Mouse (Mus musculus): ENCODE measurements around the gene Gas7.

Gene Gas7

DNA sequence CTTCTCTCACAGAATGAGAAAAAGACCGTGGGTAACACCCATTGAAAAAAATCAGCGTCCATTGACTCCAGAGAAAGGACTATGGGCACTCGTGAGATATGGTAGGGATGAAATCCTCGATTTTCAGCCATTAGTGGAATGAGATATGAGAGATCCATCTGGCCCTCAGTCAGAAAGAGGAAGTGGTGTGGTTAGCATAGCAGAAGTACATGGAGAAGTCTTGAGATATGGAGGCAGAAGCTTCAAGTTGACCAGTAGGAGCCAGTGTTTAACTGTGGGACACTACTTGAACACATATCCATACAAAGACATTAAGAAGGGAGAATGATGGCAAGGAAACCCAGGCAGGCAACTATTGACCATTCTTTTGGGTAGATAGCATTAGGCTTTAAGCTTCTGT is 82.1 kb downstream of the Gas7 start:
- DNase-seq = no peak

DNA sequence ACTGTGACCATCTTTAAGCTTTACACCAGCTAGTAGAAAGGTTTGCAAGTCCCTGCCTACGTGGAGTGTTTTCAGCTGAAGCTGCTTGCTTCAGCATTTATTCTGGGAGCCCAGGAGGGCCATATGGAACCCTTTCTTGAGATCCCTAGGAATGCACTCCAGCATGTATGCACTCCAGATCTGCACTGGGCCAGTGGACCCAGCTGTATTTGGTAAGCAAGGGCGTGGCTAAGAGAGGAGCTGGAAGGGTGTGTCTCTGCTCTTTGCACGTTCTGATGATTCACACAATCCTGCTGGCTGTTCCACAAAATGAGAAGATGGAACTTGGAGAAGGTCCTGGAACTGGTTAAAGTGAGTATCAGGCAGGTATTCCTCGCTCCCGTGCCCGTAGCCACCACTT is 83.3 kb downstream of the Gas7 start:
- no peak for DNase-seq

DNA sequence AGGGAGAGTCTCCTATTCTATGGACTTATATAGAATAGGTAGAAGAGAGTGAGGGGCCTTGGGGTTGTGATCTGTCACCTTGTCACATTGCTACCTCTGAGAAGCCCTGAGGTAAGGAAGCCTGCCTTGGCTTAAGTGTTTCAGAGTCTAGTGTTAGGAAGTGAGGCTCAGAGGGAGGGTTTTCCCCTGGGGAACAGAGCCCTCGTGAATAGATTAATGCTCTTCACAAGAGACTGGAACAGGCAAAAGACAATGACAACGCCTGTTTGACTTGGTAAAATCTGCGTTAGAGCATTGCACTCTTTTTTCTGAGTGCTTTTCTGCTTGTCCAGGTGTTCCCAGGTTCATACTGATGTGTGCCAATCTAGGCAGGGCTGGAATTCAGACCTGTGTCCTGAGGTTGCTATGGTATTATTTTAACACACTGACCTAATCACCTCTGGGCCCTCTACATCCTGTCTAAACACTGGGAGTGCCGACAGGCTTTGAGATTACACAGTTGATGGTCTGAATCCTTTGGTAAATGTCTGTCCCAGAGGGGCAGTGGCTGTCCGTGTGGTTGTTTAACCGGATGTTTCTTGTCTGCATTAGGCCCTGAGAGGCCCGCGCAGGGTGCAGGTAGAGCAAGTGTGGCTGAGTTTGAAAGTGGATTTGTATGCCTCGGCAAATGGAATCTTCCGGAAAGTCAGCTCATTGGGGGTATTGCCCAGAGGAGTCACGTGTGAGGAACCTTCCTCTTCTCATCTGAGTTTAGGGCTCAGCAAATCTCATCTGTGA is 89.6 kb downstream of the Gas7 start:
- DNase-seq = no peak

DNA sequence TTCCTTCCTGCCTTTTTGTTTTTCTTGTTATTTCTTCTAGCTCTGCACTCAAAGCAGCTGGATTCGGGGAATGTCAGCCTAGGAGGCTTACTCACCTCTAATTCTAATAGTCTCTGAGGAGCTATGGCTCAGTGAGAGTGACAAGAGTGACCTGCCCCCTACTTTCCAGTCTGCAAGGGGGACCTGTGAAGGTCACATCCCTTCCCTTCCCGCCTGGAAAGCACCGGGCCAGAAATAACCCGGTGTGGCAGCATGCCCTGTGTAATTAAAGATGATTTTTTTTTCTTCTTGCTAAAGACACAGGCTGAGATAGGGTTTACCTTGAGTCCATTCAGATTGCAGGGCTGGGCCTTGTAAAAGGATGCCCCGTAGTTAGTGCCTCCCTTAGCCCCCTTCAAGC is 91.3 kb downstream of the Gas7 start:
- peak; percentile 75 for DNase-seq

DNA sequence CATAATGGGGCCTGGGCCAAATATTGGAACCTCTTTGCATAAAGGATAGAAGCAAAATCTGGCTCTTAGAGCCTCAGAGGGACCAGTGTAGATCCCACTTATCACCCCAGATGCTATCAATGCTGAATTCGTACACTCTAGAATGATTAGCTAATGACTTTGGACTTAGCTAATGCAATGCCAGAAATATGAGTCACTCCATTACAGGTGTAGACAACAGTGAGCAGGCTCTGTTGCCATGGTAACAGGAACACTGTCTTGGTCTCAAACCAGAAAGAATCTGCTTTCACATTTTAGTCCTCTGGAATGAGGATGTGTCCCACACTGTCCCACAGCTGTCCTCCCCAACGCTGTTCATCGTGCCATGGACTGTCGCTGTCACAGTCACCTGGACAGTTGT is 94.1 kb downstream of the Gas7 start:
- DNase-seq = no peak

DNA sequence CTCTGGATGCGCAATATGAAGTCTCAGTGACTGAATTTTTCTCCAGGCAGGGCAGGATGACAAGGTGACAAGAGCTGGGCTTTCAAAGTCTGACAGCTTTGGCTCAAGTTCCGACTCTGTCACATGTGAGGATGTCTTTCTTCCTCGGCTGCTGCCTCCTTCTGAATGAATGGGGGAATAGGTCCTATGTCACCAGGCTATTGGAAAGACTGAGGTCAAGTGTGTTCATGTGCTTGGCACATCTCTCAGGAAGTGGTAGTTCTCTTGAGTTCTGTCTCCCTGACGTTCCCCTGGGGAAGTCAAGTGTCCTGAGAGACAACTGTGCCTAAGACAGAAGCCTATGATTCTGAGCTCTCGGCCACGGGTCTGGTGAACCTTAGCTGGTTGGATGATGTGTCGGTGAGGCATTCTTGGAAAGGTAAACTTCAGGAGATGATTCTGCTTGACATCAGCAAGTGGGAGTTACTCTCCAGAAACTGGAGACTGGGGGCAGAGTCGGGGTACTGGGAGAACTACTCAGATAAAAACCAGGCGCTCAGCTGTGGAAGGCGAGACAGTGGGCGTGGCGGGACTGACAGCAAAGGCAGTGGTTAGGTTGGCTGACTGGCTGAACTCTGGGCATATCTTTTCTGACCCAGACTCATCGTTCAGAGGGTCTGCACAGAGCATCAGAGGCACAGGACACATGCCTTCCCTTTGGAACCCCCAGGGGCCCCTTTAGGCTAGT is 94.7 kb downstream of the Gas7 start:
- no peak for DNase-seq

DNA sequence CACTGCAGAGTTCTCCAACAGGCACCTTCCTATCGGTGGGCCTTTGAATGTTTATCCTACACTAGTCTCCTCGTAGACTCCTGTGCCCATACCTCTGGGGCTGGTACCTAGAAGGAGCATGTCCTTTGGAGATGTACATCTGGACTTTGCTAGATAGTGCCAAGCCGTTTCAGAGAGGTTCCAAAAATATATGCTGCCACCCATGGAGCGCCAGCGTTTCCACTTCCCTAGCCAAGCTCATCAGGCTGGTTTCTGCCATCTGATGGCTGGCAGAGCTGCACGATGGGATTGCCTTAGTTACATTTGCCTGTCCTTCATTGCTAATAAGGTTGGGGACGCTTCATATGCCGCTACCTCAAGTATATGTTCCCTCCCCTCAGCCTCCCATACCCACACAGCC is 97.2 kb downstream of the Gas7 start:
- no peak for DNase-seq

DNA sequence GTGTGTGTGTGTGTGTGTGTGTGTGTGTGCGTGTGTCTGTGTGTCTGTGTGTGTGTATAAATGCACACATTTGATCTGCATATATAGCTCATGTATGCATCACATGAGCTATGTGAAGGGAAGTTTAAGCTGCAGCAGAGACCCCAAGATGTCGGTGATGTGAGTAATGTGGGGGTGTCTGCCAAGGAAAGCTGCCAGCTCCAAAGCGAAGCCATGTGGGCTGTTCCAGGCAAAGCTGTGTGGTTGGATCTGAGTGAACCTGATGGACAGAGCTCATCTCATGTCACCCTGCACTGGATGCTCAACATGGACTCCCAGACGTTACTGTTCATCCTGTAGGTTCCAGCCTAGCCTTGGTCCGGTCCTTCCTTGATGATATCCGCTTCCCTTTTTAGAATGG is 99.0 kb downstream of the Gas7 start:
- DNase-seq = no peak

DNA sequence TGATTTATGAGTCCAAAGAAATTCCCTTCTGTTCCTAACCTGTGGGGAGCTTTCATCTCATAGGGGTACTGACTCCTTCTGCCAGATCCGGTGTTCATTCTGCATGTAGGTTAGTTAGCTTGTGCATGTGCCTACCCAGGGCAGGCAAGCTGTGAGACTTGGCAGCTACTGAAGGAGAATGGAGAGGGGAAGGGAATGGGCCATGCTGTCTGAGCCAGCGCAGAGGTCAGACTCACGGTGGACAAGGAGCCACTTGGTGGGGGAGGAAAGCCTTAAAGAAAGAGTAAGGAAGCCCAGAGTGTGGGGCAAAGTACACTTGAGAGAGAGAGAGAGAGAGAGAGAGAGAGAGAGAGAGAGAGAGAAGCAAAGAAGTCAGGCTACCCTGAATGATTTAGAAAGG is 101.1 kb downstream of the Gas7 start:
- no peak for DNase-seq

DNA sequence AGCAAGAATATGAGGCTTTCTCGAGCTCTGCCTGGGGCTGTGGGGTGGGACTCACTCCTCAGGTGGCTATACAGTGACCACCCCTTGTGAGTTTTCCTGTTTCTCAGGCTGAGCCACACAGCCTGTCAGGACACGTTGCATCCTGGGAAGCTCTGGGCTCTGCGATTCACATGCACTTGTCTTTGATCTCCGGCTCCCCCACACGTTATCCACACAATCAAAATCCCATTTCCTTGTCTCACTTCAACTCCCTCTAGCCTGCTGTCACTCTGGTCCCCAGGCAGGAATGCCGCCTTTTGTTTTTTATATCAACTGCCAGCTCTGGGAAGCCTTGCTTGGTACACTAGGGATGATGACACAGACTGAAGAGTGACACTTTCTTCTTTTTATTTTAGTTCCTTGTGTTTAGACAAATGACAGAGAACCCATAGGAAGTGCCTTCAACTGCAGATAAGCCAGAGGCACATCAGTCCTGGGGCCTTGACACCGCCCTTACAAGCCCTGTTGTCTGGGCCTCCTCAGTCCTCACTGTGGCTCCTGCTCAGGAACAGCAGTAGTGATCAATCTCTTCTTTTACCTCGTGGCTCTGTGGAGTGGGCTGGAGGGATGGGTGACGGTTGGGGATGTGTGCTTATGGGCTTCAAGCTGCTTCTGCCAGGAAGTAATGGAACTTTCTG is 103.7 kb downstream of the Gas7 start:
- DNase-seq = no peak

DNA sequence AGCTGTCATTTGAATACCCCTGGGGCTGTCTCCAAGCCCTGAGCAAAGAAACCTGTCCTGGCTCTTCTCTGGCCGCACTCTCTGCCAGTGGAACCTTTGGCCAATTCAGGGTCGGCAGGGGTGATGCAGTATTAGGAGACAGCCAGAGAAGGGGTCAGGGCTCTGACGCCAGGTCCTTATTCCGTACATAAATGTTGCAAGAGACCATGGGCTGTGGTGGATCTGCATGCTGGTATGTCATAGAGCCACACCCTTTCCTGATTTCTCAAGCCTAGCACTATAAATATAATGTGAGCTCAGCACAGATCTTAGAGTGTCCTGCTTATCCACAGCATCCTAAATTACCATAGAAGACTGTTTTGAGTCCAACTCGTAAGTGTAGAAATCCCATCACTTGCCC is 104.3 kb downstream of the Gas7 start:
- DNase-seq = no peak

DNA sequence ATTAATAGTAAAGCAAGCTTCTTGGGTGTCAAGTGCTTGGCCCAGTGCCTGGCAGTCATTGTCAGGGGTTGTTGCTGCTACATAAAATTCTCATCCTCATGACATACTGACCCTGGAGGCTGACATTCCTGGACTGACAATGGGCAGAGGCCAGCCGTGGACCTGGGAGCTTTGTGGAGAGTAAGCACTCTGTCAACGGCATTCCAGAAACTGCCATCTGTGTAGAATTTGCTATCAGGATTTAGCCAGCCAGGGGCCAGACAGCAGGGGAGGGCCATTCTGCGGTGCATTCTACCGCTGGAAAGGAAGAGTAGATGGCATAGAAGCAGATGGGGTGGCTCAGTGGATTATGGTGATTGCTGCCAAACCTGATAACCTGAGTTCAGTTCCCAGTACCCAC is 106.4 kb downstream of the Gas7 start:
- peak; percentile 24 for DNase-seq

DNA sequence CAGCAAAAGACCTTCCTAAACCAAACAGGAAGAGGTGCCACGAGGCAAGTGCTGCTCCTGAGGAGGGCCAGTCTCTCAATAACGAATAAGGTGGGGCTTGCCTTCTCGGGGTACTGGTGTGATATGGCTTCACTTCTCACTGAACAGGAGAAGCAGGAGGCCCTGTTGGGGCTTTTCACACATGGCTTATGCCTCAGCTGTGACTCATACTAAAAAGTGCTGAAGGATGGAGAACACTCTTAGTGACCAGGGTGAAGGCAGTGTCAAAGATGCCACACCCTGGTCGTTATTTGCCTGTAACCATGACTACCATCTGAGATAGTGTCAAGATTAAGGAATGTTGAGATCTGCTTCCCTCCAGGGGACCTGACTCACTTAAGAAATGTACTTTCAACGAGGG is 107.9 kb downstream of the Gas7 start:
- DNase-seq = no peak

DNA sequence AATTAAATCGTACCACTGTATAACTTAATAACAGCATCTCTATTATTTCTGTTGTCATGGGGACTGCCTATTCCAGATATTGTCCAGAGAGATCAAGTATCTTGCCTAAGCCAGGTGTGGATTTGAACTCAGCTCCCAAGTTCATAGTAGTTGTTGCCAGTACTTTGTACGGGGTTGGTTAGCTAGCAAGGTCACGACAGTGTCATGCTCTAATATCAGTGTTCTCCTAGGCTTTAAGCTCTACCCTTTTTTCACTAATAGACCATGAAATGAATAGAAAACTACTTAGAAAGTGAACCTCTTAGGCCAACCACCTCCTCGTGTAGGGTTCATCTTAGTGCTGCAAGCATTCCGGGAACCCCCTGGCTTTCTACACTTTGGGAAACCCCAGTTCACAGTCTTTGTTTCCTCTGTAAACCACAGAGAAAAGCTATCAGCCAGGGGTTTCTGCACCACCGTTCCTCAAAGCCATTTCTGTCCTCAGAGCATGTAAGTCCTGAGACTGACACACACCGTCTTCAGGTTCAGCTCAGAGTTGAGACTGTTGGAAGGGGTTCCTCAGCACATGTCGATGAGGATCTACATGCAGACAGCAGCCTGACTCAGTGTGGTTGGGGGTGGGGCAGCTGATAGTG is 108.9 kb downstream of the Gas7 start:
- DNase-seq = no peak

DNA sequence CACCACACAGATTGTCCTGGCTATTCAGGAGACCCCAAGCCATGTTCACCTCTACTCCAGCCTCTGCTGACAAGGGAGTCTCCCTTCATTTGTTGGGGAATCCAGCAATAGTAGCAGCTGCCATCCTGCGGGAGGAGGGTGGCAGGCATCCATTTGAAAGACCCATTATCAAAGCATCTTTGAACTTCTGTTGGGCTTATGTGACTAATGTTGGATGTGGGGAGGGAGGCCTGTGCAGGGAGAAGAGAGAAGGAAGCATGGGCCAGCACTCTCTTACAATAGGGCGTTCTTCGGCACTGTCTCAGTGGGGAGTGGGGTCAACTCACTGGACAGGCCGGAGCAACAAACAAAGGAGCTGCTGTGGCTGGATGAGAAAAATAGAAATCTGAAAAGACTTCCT is 110.3 kb downstream of the Gas7 start:
- peak; percentile 39 for DNase-seq

DNA sequence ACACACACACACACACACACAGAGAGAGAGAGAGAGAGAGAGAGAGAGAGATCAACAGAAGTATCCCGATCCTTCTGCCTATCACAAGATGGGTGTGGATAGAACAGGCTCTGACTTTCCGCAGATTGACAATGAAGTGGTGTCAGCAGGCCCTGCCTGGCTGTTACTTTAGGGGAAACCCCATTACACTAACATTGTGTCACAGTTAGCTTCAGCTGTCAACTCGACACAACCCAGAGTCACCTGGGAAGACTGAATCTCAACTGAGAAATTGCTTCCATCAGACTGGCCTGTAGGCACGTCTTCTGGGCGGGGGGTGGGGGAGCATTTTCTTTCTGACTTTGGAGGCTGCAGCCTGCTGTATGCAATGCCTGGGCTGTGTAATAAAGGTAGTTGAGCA is 111.5 kb downstream of the Gas7 start:
- DNase-seq = no peak

DNA sequence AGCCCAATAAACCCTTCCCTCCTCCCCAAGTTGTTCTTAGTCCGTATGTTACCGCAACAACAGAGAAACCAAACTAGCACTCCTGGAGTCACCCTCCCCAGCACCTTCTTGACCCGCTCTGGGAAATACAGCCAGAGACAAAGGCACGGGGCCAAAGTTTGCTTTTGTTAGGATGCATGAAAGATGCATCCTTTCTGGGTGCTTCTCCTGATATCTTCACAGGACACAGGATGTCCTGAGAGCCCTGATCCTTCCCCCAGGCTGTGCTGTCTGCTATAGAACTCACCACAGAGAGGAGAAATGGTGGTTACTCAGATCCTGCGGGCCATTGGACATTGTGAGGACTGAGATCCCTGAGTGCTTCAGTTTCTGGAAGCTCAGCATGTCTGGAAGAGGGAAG is 111.9 kb downstream of the Gas7 start:
- no peak for DNase-seq

DNA sequence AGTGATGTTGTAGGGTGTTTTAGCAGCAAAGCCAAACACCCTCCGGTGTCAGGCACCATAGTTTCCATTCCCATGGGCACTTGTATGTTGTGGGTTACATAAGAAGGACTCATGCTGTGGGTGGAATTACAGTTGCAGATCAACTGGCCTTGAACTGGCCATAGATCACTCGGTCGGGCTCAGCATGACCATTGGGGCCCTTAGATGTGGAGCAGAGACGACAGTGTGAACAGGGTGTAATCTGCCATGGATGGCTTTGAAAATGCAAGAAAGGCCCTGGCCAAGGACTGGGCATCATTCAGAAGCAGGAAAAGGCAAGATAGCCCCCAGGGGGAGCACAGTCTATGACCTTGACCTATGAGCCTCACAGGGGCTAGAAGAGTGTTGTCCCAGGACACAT is 112.8 kb downstream of the Gas7 start:
- no peak for DNase-seq

DNA sequence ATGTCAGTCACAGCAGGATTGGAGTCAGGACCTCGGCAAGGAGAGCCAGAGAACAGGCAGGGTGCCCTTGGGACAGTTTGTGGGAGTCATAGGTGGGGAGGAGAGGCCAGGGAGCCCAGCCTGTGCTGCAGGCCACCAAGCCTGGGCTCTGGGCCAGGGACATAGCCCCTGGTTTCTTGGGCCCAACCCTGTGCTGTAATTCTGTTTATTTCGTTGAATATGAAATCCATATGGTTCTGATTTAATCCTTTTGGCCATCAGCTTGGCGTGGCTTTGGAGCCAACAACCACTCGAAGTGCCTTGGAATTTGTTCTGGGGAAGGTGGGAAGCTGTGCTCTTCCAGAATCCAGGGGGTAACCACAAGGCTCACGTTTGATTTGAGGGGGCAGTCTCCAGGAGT is 113.6 kb downstream of the Gas7 start:
- no peak for DNase-seq

DNA sequence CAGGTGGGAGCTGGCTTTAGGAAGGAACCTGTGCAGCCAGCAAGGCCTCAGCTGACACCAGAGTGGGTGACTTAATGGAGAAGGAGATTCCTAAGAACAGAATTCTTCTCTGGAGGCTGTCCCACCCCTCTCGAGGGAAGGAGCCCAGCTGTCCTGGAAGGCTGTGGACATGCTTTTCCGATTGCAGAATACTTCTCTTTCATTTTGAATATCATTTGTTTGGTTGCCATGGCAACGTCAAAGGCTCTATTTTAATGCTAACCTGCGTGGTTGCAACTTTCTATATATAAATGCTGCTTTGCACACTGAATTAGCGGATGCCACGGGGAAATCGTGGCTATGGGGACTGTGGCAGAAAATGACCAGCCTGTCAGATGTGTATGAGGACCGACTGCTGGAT is 115.7 kb downstream of the Gas7 start:
- no peak for DNase-seq

DNA sequence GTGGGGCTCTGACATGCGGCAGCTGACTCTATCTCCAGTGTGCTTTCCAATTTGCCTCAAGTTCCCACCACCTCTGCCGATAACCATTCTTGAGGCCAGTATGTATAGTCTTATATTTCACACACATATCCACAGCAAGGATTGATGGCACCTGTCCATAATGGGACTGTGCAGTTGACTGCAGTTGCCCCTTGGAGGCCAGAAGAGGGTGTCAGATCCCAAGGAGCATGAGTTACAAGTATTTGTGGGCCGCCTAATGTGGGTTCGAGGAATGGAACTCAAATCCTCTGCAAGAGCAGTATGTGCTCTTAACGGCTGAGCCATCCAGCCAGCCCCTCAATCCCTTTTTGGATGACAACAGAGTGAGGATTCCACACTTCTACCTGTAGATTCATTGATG is 119.1 kb downstream of the Gas7 start:
- no peak for DNase-seq

DNA sequence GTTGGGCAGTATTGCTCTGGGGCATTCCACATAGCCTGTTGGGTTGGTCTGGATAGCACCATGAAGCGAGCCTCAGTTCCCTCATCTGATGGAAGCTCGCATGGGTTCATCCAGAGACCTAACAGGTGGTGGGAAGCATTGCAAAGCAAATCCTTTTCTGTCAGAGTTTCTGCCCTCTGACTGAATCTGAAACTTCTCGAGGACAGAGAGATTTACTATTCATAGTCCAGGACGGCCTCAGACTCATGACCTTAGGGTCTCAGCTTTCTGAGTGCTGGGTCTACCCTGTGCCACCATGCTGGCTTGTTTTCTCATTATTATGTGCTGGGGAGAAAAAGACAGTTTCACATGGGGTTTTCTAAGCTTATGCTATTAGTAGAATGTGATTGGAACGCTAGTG is 122.2 kb downstream of the Gas7 start:
- DNase-seq = no peak

DNA sequence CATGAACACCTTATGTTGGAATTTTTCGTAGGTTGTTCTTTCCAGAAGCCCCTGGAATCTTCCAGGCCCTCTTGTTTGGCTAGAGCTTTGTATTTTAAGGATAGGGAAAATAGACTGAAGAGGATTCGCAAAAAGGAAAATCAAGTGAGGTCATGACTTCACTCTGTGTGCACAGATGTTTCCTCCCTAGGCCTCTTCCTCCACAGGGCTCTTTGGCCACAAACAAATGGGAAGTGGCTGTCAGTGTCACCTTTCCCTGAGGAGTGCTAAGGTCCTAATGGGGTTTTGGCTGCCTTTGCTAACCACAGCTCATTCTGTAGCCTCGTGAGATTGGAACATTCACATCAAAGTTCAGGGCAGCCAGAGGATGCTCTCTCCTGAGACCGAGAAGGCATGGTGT is 122.8 kb downstream of the Gas7 start:
- DNase-seq = no peak

DNA sequence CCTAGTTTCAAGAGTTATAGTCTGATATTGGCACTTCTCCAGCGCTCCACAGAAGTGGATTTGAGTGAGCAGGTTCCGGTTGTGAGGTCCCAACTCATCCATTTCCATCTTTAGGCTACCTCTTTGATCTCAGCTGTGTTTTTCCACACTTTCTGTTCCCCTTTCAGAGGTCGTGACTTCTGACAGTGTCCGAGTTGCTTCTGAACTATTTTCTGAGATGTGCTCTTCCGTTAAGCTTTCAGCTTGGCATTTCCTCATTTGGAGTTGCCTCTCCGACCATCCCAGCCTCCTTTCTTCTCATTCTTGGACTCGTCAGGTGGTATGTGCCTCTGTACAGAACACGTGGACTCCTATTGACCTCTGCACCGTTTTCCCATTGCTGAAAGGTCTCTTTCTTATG is 123.9 kb downstream of the Gas7 start:
- DNase-seq = no peak

Measured in retina, postnatal 1 day (tissue).